Mouse (Mus musculus) MEL-GATA-1-ER (cell line): ENCODE measurements around the gene H2-Aa.
A peak's percentile ranks its signal among the peaks of the same experiment; 100 is the strongest.
"Not testable (repeated sequence)": the region's sequence is repeated elsewhere in the genome, so short reads cannot be mapped to it uniquely, and the experiment has no call there.

Experiments used
- DNase-seq: peaks from one replicate; pipeline ENCODE4 v3.0.0-alpha.2; 2012; ENCODE audit warnings: low read depth; ENCODE audit errors: extremely low read depth

The H2-Aa gene

DNA sequence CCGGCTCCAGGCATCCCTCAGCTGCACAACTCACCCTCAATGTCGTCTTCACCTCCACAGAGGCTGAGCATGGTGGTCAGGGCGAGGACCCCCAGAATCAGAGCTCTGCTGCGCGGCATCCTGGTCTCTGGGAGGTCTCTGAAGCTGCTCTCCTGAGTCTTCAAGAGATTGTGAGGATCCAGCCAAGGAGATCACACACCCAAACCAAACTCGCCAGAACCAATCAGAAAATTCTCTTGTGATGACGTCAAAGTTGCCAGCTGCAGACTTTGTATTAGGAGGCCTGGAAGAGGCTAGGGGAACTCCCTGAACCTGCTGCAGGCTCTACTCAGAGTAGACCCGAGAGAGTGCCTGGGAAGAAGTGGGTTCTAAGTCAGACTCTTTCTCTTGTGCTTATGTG lies at the start of gene H2-Aa:
Gene H2-Aa (minus strand): TSS at position 176 of the 400 bp plus-strand sequence.
- peak; percentile 58 for DNase-seq

DNA sequence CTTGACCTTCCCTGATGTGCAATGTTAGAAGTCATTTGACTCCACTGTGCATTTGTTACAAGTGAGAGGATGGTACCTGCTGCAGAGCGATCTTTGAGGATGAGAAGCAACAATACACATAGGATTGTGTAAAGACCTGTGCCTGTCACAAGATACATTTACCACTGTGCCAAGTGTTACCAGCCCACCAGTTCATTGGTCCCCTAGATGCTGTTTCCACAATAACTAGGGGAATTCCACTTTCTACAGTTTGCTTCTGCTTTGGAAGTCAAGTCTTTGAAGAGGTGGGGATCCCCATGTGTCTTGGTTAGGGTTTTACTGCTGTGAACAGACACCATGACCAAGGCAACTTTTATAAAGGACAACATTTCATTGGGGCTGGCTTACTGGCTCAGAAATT lies 43.6 kb upstream of the H2-Aa start:
- no peak for DNase-seq

DNA sequence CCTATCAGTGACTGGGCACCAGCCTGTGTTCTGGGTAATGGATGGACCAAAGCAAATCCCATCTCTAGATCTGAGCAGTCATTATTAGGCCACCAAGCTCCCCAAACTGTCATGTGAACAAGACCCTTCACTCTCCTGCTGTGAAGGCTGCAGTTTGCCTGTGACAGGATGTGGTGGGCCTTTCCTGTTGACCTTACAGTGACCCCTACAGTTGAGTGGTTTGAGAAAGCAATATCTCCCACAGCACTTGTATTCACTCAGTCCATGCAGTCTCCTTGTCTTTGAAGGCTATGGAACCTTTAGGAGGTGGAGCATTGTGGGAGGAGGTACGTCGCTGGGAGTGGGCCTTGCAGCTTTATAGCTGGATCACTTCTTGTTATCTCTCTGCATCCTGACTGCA lies 42.2 kb upstream of the H2-Aa start:
- DNase-seq: no peak

DNA sequence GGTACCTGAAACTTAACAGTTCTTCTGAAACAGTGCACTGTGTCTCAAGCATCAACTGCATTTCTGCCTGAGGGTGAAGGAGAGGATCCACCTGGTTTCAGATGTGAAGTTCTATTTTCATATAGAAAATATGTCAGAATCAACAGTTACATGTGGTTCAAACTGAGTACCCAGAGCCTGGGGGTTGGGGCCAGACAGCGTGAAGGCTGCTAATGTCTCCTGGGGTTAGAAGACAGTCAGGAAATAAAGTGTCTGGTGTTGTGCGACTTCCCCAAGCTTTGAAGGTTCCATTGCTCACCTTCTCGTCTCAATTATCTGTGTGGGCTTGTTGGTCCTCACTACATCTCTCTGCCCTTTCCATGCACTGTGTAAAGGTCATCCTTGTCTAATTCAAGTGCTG lies 38.8 kb upstream of the H2-Aa start:
- no peak for DNase-seq

DNA sequence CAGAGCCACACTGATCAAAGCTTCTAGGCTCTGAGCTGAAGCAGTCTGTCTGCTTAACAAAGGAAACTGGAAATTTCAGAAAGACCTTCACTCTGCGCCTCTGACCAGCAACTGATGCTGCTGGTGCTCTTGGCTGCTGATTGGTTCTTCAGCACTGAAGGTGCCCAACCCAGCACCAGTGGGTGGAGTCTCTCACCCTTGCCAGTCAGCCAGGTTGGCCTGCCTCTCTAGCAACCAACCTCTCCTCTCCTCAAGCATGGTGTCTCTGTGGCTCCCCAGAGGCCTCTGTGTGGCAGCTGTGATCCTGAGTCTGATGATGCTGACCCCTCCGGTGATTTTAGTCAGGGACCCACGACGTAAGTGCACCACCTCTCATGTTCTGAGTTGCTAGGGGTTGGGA lies 37.8 kb upstream of the H2-Aa start, which contains the start of gene H2-Eb2:
Gene H2-Eb2 (plus strand): TSS at position 230 of the 400 bp plus-strand sequence.
- no peak for DNase-seq

DNA sequence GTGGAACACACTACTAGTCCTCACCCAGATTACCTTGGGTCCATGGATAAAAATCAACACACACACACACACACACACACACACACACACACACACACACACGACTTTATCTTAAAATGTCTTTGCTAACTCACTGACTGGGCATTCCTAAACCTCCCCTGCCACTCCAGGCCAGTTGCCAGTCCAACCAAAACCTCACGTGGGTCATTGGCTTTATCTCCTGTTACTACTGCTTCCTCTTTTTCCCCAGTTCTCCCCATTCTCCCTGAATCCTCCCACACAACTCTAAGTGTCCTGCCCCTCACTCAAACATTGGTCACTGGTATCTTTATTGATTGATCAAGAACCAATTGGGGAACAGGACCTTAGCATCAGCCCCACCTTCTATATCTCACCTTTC lies 29.7 kb upstream of the H2-Aa start:
- no peak for DNase-seq

DNA sequence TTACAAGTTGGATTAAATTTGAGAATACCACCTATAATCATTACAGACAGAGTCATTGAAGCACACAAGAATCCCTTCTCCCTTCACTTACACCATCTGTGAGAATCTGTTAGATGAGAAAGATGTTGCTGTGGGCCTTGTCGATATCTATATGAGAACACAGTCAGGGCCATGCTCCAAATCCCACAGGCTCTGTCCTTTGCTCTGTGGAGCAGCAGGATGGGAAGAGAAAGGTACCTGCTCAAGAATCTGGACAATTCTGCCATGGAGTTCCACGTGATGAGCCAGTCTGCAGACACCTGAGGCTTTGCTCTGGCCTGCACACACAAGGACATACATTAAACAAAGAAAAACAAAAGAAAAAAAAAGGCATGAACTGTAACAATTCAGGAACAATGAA lies 29.1 kb upstream of the H2-Aa start:
- DNase-seq: no peak

DNA sequence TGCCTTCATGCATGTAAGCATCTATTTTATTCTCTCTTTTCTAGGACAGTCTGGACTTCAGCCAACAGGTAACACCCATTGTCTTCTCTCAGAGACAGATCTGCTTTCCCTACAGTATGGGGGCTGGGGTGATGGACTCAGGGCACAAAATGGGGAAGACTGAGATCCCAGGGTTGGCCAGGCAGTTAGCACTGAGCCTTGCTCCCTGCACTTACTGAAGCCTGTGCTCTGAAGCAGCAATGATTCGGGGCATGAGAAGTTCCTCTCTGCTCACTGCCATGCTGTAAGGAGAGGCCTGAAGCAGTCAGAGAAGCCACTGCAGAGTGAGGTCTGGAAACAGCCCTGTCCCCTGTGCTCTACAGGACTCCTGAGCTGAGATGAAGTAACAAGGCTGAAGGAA lies 27.9 kb upstream of the H2-Aa start:
- no peak for DNase-seq

DNA sequence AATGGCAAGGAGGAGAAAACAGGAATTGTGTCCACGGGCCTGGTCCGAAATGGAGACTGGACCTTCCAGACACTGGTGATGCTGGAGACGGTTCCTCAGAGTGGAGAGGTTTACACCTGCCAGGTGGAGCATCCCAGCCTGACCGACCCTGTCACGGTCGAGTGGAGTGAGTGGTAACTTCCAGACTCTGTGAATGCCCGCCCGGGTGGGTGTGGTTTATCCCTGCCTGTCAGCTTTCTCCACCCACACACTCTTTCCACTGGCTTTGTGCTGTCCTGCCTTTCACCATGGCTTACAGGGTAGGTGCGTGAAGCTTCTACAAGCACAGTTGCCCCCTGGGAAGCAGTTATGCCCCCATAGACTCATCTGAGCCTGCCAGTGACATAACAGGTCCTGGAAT lies 26.7 kb upstream of the H2-Aa start:
- no peak for DNase-seq

DNA sequence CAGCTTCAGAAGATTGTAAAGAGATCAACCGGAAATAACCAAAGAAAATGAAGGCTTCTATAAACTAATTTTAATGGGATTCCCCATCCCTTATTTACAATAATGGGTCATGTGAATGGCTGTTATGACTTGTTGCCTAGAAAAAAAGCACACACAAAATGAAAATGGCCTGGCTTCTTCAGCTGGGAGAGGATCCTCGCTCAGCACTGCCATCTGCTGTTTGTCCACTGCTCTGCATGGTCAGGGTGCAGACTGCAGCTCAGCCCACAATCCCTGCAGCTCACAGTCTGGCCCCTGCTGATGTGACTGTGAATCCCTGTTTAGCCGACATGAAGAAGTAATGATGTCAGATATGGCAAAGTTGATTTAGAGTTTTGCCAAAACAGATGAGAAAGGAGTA lies 25.8 kb upstream of the H2-Aa start:
- DNase-seq: no peak

DNA sequence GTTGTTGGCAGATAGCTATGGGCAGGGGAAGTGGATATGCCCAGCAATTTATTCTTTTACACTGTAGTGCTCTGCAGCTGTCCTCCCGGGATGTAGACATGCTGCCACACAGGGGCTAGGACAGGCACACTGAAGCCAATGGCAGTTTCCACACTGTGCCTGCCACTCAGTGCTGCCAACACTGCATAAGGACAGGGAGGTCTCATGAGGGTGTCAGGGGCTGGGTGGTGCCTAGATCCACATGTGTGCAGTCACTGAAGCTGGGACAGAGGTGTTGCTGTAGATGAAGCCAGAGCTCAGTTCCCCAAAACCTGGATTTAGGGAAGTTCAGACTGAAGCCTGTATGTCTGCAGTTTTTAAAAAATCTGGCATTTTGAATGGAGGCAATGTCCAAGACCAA lies 24.6 kb upstream of the H2-Aa start:
- DNase-seq: no peak

DNA sequence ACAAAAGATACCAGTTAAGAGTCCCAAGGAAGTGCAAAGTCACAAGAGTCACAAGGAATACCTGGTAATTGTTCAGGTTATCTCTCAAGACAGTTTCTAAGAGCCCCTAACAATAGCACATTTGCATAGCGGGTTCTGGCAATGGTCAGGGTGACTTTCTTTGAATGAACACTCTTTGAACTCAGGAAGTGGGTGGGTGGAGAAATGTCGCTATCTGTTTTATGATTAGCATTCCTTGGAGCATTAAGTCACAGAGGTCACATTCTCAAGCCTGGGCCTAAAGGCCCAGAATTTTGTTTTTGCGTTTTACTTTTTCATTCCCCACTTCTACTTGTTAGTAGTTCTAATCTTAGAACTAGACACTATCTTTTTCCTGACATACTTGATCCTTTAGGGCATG lies 22.9 kb upstream of the H2-Aa start:
- DNase-seq: not testable (repeated sequence)

DNA sequence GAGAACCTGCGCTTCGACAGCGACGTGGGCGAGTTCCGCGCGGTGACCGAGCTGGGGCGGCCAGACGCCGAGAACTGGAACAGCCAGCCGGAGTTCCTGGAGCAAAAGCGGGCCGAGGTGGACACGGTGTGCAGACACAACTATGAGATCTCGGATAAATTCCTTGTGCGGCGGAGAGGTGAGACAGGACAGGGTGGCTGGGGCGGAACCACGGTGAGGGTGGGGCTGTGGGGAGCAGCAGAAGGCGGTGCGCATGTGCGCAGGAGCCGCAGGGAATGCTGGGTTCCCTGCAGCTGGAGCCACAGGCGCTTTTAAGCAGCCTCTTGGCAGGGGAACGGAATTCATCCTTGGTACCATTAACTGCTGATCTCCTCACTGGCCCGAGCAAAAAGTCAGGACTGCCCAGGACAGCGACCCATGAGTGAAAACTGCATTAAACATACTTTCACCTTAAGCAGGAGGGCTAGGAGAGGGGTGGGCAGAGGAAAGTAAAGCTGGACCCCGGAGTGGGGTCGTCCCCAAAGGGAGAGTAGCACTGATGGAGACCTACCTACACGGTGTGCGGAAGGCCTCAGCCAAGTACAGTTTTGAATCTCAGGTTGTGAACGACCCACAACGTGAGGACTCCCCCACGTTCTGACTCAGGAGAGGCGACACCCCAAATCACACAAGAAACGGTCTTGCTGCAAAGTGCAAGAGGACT lies 22.2 kb upstream of the H2-Aa start:
- DNase-seq: no peak

DNA sequence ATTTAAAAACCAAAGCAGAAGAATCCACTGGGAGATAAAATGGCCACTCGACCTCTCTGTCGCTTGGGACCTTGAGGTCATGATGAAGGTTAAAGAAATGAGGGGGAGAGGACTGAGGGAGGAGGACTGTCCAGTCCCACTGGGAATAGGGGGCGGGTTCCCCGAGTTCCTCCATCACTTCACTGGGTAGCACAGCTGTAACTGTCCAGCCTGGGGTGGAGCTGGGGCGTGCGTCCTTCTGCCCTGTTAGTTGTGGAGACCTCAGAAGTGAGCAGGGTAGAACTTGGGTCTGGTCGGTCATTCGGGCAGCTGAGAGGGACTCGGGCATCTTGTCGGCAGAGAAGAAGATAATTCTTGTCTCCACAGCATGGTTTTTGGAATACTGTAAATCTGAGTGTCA lies 21.6 kb upstream of the H2-Aa start:
- DNase-seq: no peak

DNA sequence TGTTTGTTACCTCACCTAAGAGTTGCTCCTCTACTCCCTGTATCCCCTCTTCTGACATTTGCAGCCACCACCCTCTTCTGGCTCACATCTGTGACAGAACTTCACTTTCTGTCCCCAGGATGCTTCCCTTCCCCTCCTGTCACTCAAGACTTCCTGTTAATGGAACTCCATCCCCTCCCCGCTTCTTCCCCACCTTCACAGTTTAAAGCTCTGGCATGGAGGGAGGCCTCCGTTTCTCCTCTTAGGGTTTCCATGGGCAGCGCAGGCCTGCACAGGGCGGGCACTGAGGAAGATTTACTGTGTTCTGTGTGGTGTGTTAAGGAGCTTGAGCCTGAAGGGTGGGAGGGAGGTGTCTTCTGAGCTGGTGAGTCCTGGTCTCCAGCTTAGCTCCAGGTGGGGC lies 20.5 kb upstream of the H2-Aa start:
- no peak for DNase-seq

DNA sequence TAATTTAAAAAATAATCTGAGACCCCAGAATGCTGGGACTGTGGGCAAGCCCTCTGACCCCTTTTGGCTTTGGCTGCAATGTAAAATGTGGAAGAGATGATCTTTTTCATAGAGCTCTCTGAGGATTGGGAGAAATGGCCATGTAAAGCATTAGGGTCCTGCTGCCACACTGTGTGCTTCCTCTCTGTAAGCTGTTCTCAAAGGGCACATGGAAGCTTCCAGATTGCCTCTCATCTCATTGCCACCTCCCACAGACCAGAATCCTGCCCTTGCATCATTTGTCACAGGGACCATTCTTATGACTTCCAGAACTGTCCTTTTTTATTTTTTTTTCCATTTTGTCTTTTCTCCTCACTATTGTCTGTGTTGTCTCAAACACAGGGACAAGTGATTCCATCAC lies 19.6 kb upstream of the H2-Aa start:
- no peak for DNase-seq

DNA sequence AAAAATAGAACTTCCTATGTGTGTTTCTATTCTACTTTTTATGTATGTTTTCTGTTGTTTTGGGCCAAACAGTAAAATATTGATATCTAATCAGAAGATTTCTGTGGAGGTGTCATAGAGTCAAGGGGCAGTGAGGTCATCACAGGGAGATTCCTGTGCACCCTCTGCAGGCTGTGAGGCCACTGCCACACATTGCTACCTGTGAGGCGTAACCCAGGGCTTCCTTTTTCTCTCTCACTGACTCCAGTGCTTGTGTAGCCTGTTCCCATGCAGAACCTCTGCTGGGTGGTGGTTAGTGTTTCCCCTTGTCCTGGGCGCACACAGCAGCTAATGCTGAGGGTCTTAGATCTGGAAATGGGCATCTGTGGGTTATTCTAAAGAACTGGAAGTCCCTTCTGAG lies 18.8 kb upstream of the H2-Aa start:
- DNase-seq: no peak

DNA sequence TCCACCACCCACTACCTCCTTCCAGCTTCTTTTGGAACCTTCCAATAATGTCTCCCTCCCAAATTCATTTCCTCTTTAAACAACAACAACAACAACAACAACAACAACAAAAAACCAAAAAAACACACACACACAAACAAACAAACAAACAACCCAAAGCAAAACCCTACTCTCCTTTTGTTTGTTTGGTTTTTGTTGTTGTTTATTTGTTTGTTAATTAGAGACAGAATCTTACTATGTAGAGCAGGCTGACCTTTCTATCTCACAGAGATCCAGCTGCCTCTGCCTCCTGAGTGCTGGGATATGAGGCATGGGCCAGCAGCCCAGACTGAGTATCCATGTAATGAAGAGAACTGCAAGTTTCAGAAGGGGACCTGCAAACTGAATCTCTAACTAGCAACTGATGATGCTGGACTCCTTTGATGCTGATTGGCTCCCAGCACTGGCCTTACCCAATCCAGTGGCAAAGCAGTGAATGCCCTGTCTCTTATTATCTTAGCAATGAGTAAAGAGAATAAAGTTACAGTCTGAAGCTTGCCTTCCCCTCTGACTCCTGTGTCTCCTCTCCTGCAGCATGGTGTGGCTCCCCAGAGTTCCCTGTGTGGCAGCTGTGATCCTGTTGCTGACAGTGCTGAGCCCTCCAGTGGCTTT lies 17.9 kb upstream of the H2-Aa start, which contains the start of gene H2-Eb1:
Gene H2-Eb1 (plus strand): TSS at position 488 of the 651 bp plus-strand sequence.
- DNase-seq: peak; percentile 83

DNA sequence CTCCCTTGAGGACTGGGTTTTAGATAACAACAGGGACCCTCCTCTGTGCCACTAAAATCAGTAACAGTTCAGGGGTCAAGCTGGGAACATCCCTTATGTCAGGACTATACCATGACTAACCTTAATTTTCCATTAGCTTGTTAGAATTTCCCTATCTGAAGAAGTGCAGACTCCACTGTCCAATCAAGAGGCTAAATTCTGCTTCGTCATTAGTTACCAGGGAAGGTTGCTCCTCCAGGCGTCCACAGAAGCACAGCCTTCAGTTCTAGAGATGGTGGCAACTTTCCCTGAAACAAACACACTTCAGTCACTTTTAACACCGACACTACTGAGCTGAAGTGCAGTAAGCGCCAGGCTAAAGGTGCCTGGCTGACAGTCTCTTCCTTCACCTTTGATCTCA lies 17.1 kb upstream of the H2-Aa start:
- DNase-seq: peak; percentile 41

DNA sequence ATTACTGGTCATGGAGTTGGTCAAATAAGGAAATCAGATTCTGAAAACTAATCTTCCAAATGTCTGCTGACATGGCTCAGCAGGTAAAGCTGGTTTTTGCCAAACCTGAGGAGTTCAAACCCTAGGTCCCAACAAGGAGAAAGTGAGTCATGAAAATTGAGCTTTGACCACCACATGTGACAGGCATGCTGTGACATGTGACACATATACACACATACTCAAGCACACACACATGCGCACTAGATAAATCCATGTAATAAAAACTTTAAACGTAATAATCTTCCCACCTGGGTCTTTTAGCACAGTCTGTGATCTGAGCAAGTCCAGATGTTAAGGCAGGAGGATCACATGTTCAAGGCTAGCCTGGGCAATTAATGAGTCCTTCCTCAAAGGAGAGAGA lies 16.2 kb upstream of the H2-Aa start:
- no peak for DNase-seq

DNA sequence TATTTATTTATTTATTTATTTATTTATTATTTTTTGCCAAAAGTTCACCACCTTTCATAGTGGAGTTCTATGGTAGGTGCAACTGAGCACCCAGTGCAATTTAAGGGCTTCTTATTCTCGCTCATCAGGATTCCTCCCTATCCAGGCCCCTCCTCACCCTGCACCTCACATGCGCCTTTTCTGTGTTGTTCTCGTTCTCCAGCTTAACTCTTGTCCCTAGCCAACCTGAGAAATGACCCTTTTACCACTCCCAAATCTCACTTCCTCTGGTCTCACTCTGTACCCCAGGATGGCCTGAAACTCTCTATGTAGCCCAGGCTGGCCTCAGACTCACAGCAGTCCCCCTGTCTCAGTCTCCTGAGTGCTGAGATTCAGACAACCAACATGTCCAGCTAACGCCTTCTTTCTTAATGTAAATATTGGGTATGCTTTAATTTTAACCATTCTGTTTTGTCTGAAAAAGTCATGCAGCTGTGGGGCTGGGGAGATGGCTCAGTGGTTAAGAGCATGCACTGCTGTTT lies 14.1 kb upstream of the H2-Aa start:
- DNase-seq: no peak

DNA sequence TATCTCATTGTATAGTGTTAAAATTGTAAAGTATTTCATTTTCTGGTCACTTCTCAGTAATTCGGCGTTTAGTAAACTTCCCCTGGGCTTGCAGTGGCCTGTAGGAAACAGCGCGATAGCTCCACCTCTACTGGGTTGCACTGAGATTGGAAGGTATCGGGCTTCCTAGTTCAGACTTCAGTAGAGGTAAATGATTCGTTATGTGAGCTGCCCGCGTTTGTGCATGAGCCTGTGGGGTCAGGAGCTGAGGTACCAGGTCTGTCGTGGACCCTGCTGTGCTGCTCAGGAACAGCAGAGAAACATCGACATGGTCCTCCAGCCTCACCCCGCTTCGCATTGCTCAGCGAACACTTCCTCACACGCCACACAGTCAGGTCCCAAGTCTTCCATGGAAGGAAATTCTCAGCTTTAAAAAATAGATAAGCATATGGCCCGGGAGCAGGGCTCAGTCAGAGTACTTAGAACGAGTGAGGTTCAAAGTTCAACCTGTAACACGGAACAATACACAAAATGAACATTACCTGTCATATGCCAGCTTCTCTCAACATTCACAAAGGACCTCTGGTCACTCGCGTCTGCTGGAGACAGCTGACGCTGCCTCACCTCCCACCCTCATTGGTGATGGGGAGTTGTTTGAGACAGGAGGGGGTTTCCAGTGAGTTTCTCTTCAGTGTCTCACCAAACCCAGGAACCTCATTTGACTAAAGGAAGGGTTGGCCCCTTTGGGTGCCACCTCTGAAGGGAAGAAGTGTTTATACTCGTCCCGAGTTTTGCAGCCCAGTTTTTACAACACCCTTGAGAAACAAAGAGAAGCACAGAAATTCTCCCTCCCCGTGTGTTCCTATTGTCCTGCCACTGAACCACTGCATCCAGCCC lies 13.3 kb upstream of the H2-Aa start:
- no peak for DNase-seq
